8 mouse cellular contexts compared by ENCODE assay signal in the genomic region with DNA sequence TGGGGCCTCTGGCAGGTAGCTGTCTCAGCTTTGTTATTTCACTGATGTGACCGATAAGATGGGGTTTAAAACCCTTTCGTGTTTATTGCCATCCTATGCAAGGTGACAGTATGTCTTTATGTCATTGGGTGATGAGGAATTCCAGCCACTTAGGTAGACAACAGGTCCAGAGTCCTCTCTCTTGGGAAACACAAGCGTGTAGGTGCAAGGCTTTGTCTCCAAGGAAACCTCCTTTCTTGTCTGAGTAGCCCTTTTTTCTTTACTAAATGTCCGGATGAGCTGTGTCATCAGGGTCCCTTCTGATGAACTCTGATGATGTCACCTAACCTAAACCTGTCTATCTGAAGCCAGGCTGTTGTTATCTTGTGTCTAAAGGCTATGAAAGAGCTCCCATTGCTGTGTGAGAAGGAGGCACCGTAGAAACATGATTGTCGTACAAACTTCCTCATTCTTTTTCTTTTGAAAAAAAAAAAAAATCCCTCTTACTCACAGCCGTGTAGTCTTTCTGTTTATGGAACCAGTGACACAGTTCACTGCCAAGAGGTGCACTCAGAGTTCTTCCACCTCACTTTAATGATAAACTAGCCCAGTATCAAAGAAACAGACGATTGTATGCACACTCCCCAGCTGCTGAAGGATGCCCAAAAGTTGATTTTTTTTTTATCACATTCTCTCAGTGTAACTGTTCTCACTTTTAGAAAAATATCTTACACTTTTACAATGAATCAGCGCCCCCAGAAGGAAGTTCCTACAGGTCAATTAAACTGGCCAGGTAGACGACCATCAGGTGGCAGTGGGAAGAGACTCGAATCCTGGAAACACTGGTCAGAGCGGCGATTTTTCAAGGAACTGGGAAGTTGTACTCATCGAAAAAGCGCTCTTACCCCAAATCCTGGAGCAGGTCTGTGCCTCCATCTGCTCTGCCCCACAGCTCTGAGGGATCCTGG. TPM values are rescaled to one million over a fixed set of nuclear protein-coding genes. Genes with fewer than 3 reads are reported as not detected.
DNase-seq lines count a peak whose midpoint lies in the region; ATAC-seq lines count a peak whose summit lies in the region.

No protein-coding gene starts in this region.

- H3K4me3 ChIP-seq in limb, embryonic 11.5 days (ENCODE audit: low read depth, low read length), result peak overlapping the region; percentile 34
- H3K4me3 ChIP-seq in neural tube, embryonic 15.5 days (replicated peaks), result peak overlapping the region; percentile 29

- intact Hi-C loops in left cerebral cortex, postnatal 4 days (cut with DNase I), result no loop called here

- H3K27me3 ChIP-seq in limb, embryonic 11.5 days (ENCODE audit: control insufficient read depth, insufficient read depth, low read length), result no peaks in the 10 kb centered on the region
- no peaks in the 10 kb centered on the region for H3K27me3 ChIP-seq in neural tube, embryonic 15.5 days (replicated peaks)

- H3K36me3 ChIP-seq in limb, embryonic 11.5 days (ENCODE audit: control insufficient read depth, insufficient read depth, low read length), result no peaks in the 10 kb centered on the region
- no peaks in the 10 kb centered on the region for H3K36me3 ChIP-seq in neural tube, embryonic 15.5 days

- WGBS in limb, embryonic 11.5 days, result 45% methylated on average over 15 of the region's 15 CpGs
- 45% methylated on average over 15 of the region's 15 CpGs for WGBS in neural tube, embryonic 15.5 days

- no peak for DNase-seq in frontal cortex, postnatal 14 days (ENCODE audit: low spot score in 2 of 2)
- peak; percentile 76 for DNase-seq in CD4-positive helper T cell, adult 2 months (ENCODE audit: low read depth, low spot score)
- DNase-seq in fat pad, adult 2 months (ENCODE audit: extremely low read depth, low read depth, low spot score), result peak; percentile 51
- DNase-seq in limb, embryonic 11.5 days (ENCODE audit: low spot score), result no peak
- no peak for DNase-seq in left cerebral cortex, postnatal 4 days
- no peak for DNase-seq in gastrocnemius, postnatal 25 days

- H3K4me2 ChIP-seq in limb, embryonic 11.5 days (ENCODE audit: low read depth, severe bottlenecking), result peak overlapping the region; percentile 66
- peak overlapping the region; percentile 46 for H3K4me2 ChIP-seq in neural tube, embryonic 15.5 days

- no peak overlapping the region for H3K27ac ChIP-seq in limb, embryonic 11.5 days (replicated peaks; ENCODE audit: low read depth, low read length)
- no peak overlapping the region for H3K27ac ChIP-seq in neural tube, embryonic 15.5 days (replicated peaks)

- no peaks in the 10 kb centered on the region; the same call in 1 of the 2 replicates for H3K4me1 ChIP-seq in limb, embryonic 11.5 days (ENCODE audit: control insufficient read depth, insufficient read depth, low read length)
- H3K4me1 ChIP-seq in neural tube, embryonic 15.5 days, result peaks cover 16% of the 10 kb centered on the region

- peak overlapping the region; percentile 58 for H3K9ac ChIP-seq in limb, embryonic 11.5 days (ENCODE audit: low read length)
- H3K9ac ChIP-seq in neural tube, embryonic 15.5 days (replicated peaks), result no peak overlapping the region

- H3K9me3 ChIP-seq in limb, embryonic 11.5 days (ENCODE audit: control insufficient read depth, low read length), result no peaks in the 10 kb centered on the region
- no peaks in the 10 kb centered on the region for H3K9me3 ChIP-seq in neural tube, embryonic 15.5 days (replicated peaks)

- ATAC-seq in frontal cortex, adult (ENCODE audit: low TSS enrichment), result peak; percentile 39; the same call in 1 of the 2 replicates
- ATAC-seq in limb, embryonic 11.5 days (ENCODE audit: insufficient number of reproducible peaks, low FRiP score, low TSS enrichment, low read depth), result no peak
- no peak for ATAC-seq in neural tube, embryonic 15.5 days (ENCODE audit: low FRiP score)

RNA-seq across cellular contexts. Expression of a gene that starts 0.6 kb away (rescaled TPM):
- polyA plus RNA-seq in limb, embryonic 11.5 days (2014; fragmentation: Nextera tagmentation; extraction: Ambion mirVana), result 3.0 and 4.2 TPM in 2 replicates
- polyA plus RNA-seq in neural tube, embryonic 15.5 days (2015; fragmentation: Nextera tagmentation; extraction: Ambion mirVana), result 1.5 and 7.7 TPM in 2 replicates
- 1 to 10 TPM; 4.7 to 4.8 TPM for total RNA-seq in left cerebral cortex, postnatal 4 days (2021)
- 1 to 10 TPM in 1 of 2 experiments, under 1 TPM in 1; 0.84 to 1.3 TPM for total RNA-seq in gastrocnemius, postnatal 25 days (2021)

Comparison
In these comparisons a context has a peak if more than half of its experiments do, and no peak if none do; other contexts are left out.
1. DNase-seq: peak in CD4-positive helper T cell, adult 2 months (single experiment) and fat pad, adult 2 months (single experiment); none in frontal cortex, postnatal 14 days (0 of 2), limb, embryonic 11.5 days (single experiment), left cerebral cortex, postnatal 4 days (single experiment) and gastrocnemius, postnatal 25 days (single experiment).